Mouse (Mus musculus): ENCODE measurements around the gene Ino80. TPM values are rescaled to one million over a fixed set of nuclear protein-coding genes. Genes with fewer than 3 reads are reported as not detected.
"Not testable (repeated sequence)": the region's sequence is repeated elsewhere in the genome, so short reads cannot be mapped to it uniquely, and the experiment has no call there.

Gene Ino80
- 3.9 and 4.3 TPM in 2 replicates for polyA plus RNA-seq (2014; fragmentation: Nextera tagmentation; extraction: Ambion mirVana)

- peak within 1 kb of the TSS; percentile 93 for H3K27ac ChIP-seq (ENCODE audit: low read depth, low read length)
- H3K27me3 ChIP-seq (ENCODE audit: control insufficient read depth, insufficient read depth, low read length) = no peaks in the 10 kb centered on the region
- H3K36me3 ChIP-seq (ENCODE audit: control insufficient read depth, insufficient read depth, low read length) = no peaks in the 10 kb centered on the region; the same call in 1 of the 2 replicates
- DNase-seq (ENCODE audit: low spot score, missing footprints) (peak; percentile 99), ATAC-seq (ENCODE audit: low FRiP score) (peak; percentile 95)
- H3K4me3 ChIP-seq (ENCODE audit: low read depth, low read length) = peak within 1 kb of the TSS; percentile 95
- H3K9ac ChIP-seq (ENCODE audit: low read length) = peak within 1 kb of the TSS; percentile 99
- peak within 1 kb of the TSS; percentile 64 for H3K4me2 ChIP-seq
- peaks cover 8% of the 10 kb centered on the region; the same call in 1 of the 2 replicates for H3K4me1 ChIP-seq (ENCODE audit: control insufficient read depth, insufficient read depth, low read length)
- under 1% methylated on average over 65 of the region's 72 CpGs for WGBS
- no peaks in the 10 kb centered on the region for H3K9me3 ChIP-seq (ENCODE audit: control insufficient read depth, low read length)
Measured at GRCm38 (mm10) chr2:119477571-119478396, at the start of gene Ino80. Gene Ino80, minus strand, starts transcription at chr2:119477687.

GRCm38 (mm10) chr2:119525422-119525821 is 47.9 kb upstream of the Ino80 start:
- no peak for ATAC-seq (ENCODE audit: low FRiP score)
- Histone ChIP-seq H3K9ac (ENCODE audit: low read length) (no peak overlapping the region), H3K27me3 (ENCODE audit: control insufficient read depth, insufficient read depth, low read length) (no peaks in the 10 kb centered on the region), H3K36me3 (ENCODE audit: control insufficient read depth, insufficient read depth, low read length) (no peaks in the 10 kb centered on the region), H3K27ac (ENCODE audit: low read depth, low read length) (no peak overlapping the region), H3K9me3 (ENCODE audit: control insufficient read depth, low read length) (no peaks in the 10 kb centered on the region), H3K4me1 (ENCODE audit: control insufficient read depth, insufficient read depth, low read length) (no peaks in the 10 kb centered on the region), H3K4me2 (no peak overlapping the region), H3K4me3 (ENCODE audit: low read depth, low read length) (no peak overlapping the region)
- 50% methylated on average over 4 of the region's 4 CpGs for WGBS
- DNase-seq (ENCODE audit: low spot score, missing footprints) = no peak

- H3K4me3 ChIP-seq (ENCODE audit: low read depth, low read length) = no peak overlapping the region
- 81% methylated on average over 4 of the region's 4 CpGs for WGBS
- H3K9me3 ChIP-seq (ENCODE audit: control insufficient read depth, low read length) = no peaks in the 10 kb centered on the region
- no peak overlapping the region for H3K4me2 ChIP-seq
- no peak overlapping the region for H3K9ac ChIP-seq (ENCODE audit: low read length)
- H3K36me3 ChIP-seq (ENCODE audit: control insufficient read depth, insufficient read depth, low read length) = no peaks in the 10 kb centered on the region
- H3K27me3 ChIP-seq (ENCODE audit: control insufficient read depth, insufficient read depth, low read length) = no peaks in the 10 kb centered on the region
- H3K4me1 ChIP-seq (ENCODE audit: control insufficient read depth, insufficient read depth, low read length) = no peaks in the 10 kb centered on the region
- ATAC-seq (ENCODE audit: low FRiP score) (no peak), DNase-seq (ENCODE audit: low spot score, missing footprints) (no peak)
- H3K27ac ChIP-seq (ENCODE audit: low read depth, low read length) = no peak overlapping the region
Measured at GRCm38 (mm10) chr2:119523836-119524235, 46.3 kb upstream of the Ino80 start.

- Histone ChIP-seq H3K9ac (ENCODE audit: low read length) (no peak overlapping the region), H3K4me1 (ENCODE audit: control insufficient read depth, insufficient read depth, low read length) (no peaks in the 10 kb centered on the region), H3K9me3 (ENCODE audit: control insufficient read depth, low read length) (no peaks in the 10 kb centered on the region), H3K4me3 (ENCODE audit: low read depth, low read length) (no peak overlapping the region), H3K27me3 (ENCODE audit: control insufficient read depth, insufficient read depth, low read length) (no peaks in the 10 kb centered on the region), H3K27ac (ENCODE audit: low read depth, low read length) (no peak overlapping the region), H3K36me3 (ENCODE audit: control insufficient read depth, insufficient read depth, low read length) (no peaks in the 10 kb centered on the region), H3K4me2 (no peak overlapping the region)
- WGBS = 81% methylated on average over 7 of the region's 7 CpGs
- no peak for ATAC-seq (ENCODE audit: low FRiP score)
- no peak for DNase-seq (ENCODE audit: low spot score, missing footprints)
Measured at GRCm38 (mm10) chr2:119520550-119520949, 43.1 kb upstream of the Ino80 start.

- H3K9me3 ChIP-seq (ENCODE audit: control insufficient read depth, low read length) = no peaks in the 10 kb centered on the region
- DNase-seq (ENCODE audit: low spot score, missing footprints) (no peak), ATAC-seq (ENCODE audit: low FRiP score) (no peak)
- no peak overlapping the region for H3K4me2 ChIP-seq
- H3K36me3 ChIP-seq (ENCODE audit: control insufficient read depth, insufficient read depth, low read length) = no peaks in the 10 kb centered on the region
- WGBS = 76% methylated on average over 5 of the region's 5 CpGs
- no peak overlapping the region for H3K9ac ChIP-seq (ENCODE audit: low read length)
- no peak overlapping the region for H3K4me3 ChIP-seq (ENCODE audit: low read depth, low read length)
- H3K27ac ChIP-seq (ENCODE audit: low read depth, low read length) = no peak overlapping the region
- H3K4me1 ChIP-seq (ENCODE audit: control insufficient read depth, insufficient read depth, low read length) = no peaks in the 10 kb centered on the region
- H3K27me3 ChIP-seq (ENCODE audit: control insufficient read depth, insufficient read depth, low read length) = no peaks in the 10 kb centered on the region
Measured at GRCm38 (mm10) chr2:119516811-119517210, 39.3 kb upstream of the Ino80 start.

GRCm38 (mm10) chr2:119514026-119514522 is 36.6 kb upstream of the Ino80 start:
- Histone ChIP-seq H3K27ac (ENCODE audit: low read depth, low read length) (no peak overlapping the region), H3K9ac (ENCODE audit: low read length) (no peak overlapping the region), H3K36me3 (ENCODE audit: control insufficient read depth, insufficient read depth, low read length) (no peaks in the 10 kb centered on the region), H3K4me1 (ENCODE audit: control insufficient read depth, insufficient read depth, low read length) (no peaks in the 10 kb centered on the region), H3K27me3 (ENCODE audit: control insufficient read depth, insufficient read depth, low read length) (no peaks in the 10 kb centered on the region), H3K4me2 (no peak overlapping the region), H3K9me3 (ENCODE audit: control insufficient read depth, low read length) (no peaks in the 10 kb centered on the region), H3K4me3 (ENCODE audit: low read depth, low read length) (no peak overlapping the region)
- WGBS = 89% methylated on average over 3 of the region's 3 CpGs
- DNase-seq (ENCODE audit: low spot score, missing footprints) (no peak), ATAC-seq (ENCODE audit: low FRiP score) (no peak)

- Histone ChIP-seq H3K4me2 (no peak overlapping the region), H3K36me3 (ENCODE audit: control insufficient read depth, insufficient read depth, low read length) (no peaks in the 10 kb centered on the region), H3K27ac (ENCODE audit: low read depth, low read length) (no peak overlapping the region), H3K27me3 (ENCODE audit: control insufficient read depth, insufficient read depth, low read length) (no peaks in the 10 kb centered on the region), H3K9ac (ENCODE audit: low read length) (no peak overlapping the region), H3K9me3 (ENCODE audit: control insufficient read depth, low read length) (no peaks in the 10 kb centered on the region), H3K4me3 (ENCODE audit: low read depth, low read length) (no peak overlapping the region), H3K4me1 (ENCODE audit: control insufficient read depth, insufficient read depth, low read length) (no peaks in the 10 kb centered on the region)
- ATAC-seq (ENCODE audit: low FRiP score) = no peak
- WGBS = 86% methylated on average over 3 of the region's 3 CpGs
- DNase-seq (ENCODE audit: low spot score, missing footprints) = no peak
Measured at GRCm38 (mm10) chr2:119512292-119512691, 34.8 kb upstream of the Ino80 start.

GRCm38 (mm10) chr2:119510856-119511255 is 33.4 kb upstream of the Ino80 start:
- Histone ChIP-seq H3K27me3 (ENCODE audit: control insufficient read depth, insufficient read depth, low read length) (no peaks in the 10 kb centered on the region), H3K9ac (ENCODE audit: low read length) (no peak overlapping the region), H3K4me1 (ENCODE audit: control insufficient read depth, insufficient read depth, low read length) (no peaks in the 10 kb centered on the region), H3K4me3 (ENCODE audit: low read depth, low read length) (no peak overlapping the region), H3K36me3 (ENCODE audit: control insufficient read depth, insufficient read depth, low read length) (no peaks in the 10 kb centered on the region), H3K4me2 (no peak overlapping the region), H3K9me3 (ENCODE audit: control insufficient read depth, low read length) (no peaks in the 10 kb centered on the region), H3K27ac (ENCODE audit: low read depth, low read length) (no peak overlapping the region)
- ATAC-seq (ENCODE audit: low FRiP score) (no peak), DNase-seq (ENCODE audit: low spot score, missing footprints) (no peak)
- 69% methylated on average over 2 of the region's 2 CpGs for whole genome bisulfite sequencing

- not testable (repeated sequence) for H3K36me3 ChIP-seq (ENCODE audit: control insufficient read depth, insufficient read depth, low read length); H3K4me2 ChIP-seq; H3K9ac ChIP-seq (ENCODE audit: low read length); H3K9me3 ChIP-seq (ENCODE audit: control insufficient read depth, low read length); H3K4me3 ChIP-seq (ENCODE audit: low read depth, low read length); H3K27ac ChIP-seq (ENCODE audit: low read depth, low read length); DNase-seq (ENCODE audit: low spot score, missing footprints); ATAC-seq (ENCODE audit: low FRiP score); H3K4me1 ChIP-seq (ENCODE audit: control insufficient read depth, insufficient read depth, low read length); H3K27me3 ChIP-seq (ENCODE audit: control insufficient read depth, insufficient read depth, low read length)
- WGBS = 63% methylated on average over 7 of the region's 7 CpGs
Measured at GRCm38 (mm10) chr2:119508518-119508917, 31.0 kb upstream of the Ino80 start.

Data from midbrain, embryonic 11.5 days (tissue).